Mouse (Mus musculus): Measurements from ENCODE around the gene Uhmk1. TPM values are rescaled to one million over a fixed set of nuclear protein-coding genes. Genes with fewer than 3 reads are reported as not detected.
A peak's percentile ranks its signal among the peaks of the same experiment; 100 is the strongest.

Gene Uhmk1
- polyA plus RNA-seq, 1 experiment from 2014 or later: 5.6 TPM

DNA sequence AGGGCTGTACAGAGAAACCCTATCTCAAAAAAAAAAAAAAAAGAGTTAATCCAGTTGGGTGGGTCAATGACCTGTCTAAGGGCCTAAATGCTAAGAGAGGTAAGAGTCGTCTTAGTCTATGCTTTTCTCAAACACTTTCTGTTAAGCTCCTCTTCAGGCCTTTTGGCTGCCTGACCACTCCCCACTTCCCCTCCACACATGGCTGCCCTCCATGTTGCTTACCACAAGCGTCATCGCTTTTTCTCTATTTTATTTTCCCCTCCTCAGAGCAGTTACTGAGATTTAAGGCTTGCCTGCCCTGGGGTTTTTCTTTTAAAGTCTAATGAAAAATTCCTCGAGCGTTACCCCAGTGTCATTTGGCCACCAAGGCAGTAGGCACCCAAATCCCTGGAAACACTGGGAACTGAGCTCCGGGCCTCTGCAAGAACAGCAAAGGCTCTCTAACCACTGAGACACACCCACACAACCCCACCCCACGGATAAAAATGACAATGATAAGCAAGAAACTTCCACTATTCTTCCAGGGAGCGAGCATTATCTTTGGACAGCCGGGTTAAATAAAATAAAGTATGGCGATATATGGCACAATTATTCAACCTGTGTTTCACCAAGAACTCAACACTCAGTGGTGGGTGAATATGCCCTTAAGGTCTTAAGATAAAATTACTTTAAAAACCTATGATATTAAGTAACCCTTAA lies 1.9 kb downstream of the Uhmk1 start:
- H3K4me2 ChIP-seq: peak overlapping the region; percentile 59
- no peaks in the 10 kb centered on the region for H3K9me3 ChIP-seq (replicated peaks)
- peak overlapping the region; percentile 41 for H3K9ac ChIP-seq
- H3K4me3 ChIP-seq (replicated peaks): peak overlapping the region; percentile 37
- no peak for DNase-seq
- 49% methylated on average over 10 of the region's 10 CpGs for WGBS (ENCODE audit: insufficient replicate concordance)
- peaks cover 35% of the 10 kb centered on the region for H3K36me3 ChIP-seq
- no peak for ATAC-seq (ENCODE audit: low read depth)
- no peaks in the 10 kb centered on the region; the same call in 1 of the 2 replicates for H3K27me3 ChIP-seq
- H3K27ac ChIP-seq: no peak overlapping the region
- peaks cover 12% of the 10 kb centered on the region for H3K4me1 ChIP-seq (replicated peaks)

- H3K27me3 ChIP-seq: no peaks in the 10 kb centered on the region
- no peak overlapping the region for H3K4me3 ChIP-seq (replicated peaks)
- H3K4me1 ChIP-seq (replicated peaks): no peaks in the 10 kb centered on the region
- peaks cover 77% of the 10 kb centered on the region for H3K36me3 ChIP-seq
- no peak for ATAC-seq (ENCODE audit: low read depth)
- DNase-seq: no peak
- H3K9me3 ChIP-seq (replicated peaks): peaks cover 8% of the 10 kb centered on the region; the same call in 1 of the 2 replicates
- H3K27ac ChIP-seq: no peak overlapping the region
- WGBS (ENCODE audit: insufficient replicate concordance): 85% methylated on average over 6 of the region's 6 CpGs
- H3K4me2 ChIP-seq: no peak overlapping the region
- H3K9ac ChIP-seq: no peak overlapping the region
Observed at GRCm38 (mm10) chr1:170206395-170206794, 8.8 kb downstream of the Uhmk1 start.

- Histone ChIP-seq H3K4me3 (replicated peaks) (no peak overlapping the region), H3K4me2 (no peak overlapping the region), H3K4me1 (replicated peaks) (no peaks in the 10 kb centered on the region), H3K9me3 (replicated peaks) (no peaks in the 10 kb centered on the region), H3K9ac (no peak overlapping the region), H3K27me3 (no peaks in the 10 kb centered on the region), H3K36me3 (peaks cover 76% of the 10 kb centered on the region), H3K27ac (no peak overlapping the region)
- whole genome bisulfite sequencing (ENCODE audit: insufficient replicate concordance): 81% methylated on average over 3 of the region's 3 CpGs
- ATAC-seq (ENCODE audit: low read depth): no peak
- no peak for DNase-seq
Observed at GRCm38 (mm10) chr1:170200379-170200778, 14.8 kb downstream of the Uhmk1 start.

GRCm38 (mm10) chr1:170196211-170196610 lies 19.0 kb downstream of the Uhmk1 start:
- Histone ChIP-seq H3K4me1 (replicated peaks) (no peaks in the 10 kb centered on the region), H3K4me3 (replicated peaks) (no peak overlapping the region), H3K27ac (no peak overlapping the region), H3K27me3 (no peaks in the 10 kb centered on the region), H3K9me3 (replicated peaks) (no peaks in the 10 kb centered on the region), H3K4me2 (no peak overlapping the region), H3K36me3 (peaks cover 80% of the 10 kb centered on the region), H3K9ac (no peak overlapping the region)
- 87% methylated on average over 8 of the region's 8 CpGs for WGBS (ENCODE audit: insufficient replicate concordance)
- DNase-seq: no peak
- ATAC-seq (ENCODE audit: low read depth): no peak

GRCm38 (mm10) chr1:170191925-170192324 lies 23.3 kb downstream of the Uhmk1 start:
- Histone ChIP-seq H3K36me3 (peaks cover 43% of the 10 kb centered on the region), H3K4me2 (no peak overlapping the region), H3K9me3 (replicated peaks) (no peaks in the 10 kb centered on the region), H3K27me3 (no peaks in the 10 kb centered on the region), H3K27ac (no peak overlapping the region), H3K9ac (no peak overlapping the region), H3K4me3 (replicated peaks) (no peak overlapping the region), H3K4me1 (replicated peaks) (peaks cover 5% of the 10 kb centered on the region; the same call in 1 of the 2 replicates)
- ATAC-seq (ENCODE audit: low read depth) (no peak), DNase-seq (no peak)
- 76% methylated on average over 1 of the region's 1 CpGs for WGBS (ENCODE audit: insufficient replicate concordance)

GRCm38 (mm10) chr1:170190225-170190624 lies 25.0 kb downstream of the Uhmk1 start:
- H3K4me1 ChIP-seq (replicated peaks): peaks cover 5% of the 10 kb centered on the region; the same call in 1 of the 2 replicates
- no peaks in the 10 kb centered on the region for H3K9me3 ChIP-seq (replicated peaks)
- ATAC-seq (ENCODE audit: low read depth) (no peak), DNase-seq (no peak)
- peaks cover 26% of the 10 kb centered on the region for H3K36me3 ChIP-seq
- no peak overlapping the region for H3K27ac ChIP-seq
- WGBS (ENCODE audit: insufficient replicate concordance): 56% methylated on average over 4 of the region's 4 CpGs
- H3K4me3 ChIP-seq (replicated peaks): no peak overlapping the region
- no peak overlapping the region for H3K4me2 ChIP-seq
- no peaks in the 10 kb centered on the region for H3K27me3 ChIP-seq
- H3K9ac ChIP-seq: no peak overlapping the region

DNA sequence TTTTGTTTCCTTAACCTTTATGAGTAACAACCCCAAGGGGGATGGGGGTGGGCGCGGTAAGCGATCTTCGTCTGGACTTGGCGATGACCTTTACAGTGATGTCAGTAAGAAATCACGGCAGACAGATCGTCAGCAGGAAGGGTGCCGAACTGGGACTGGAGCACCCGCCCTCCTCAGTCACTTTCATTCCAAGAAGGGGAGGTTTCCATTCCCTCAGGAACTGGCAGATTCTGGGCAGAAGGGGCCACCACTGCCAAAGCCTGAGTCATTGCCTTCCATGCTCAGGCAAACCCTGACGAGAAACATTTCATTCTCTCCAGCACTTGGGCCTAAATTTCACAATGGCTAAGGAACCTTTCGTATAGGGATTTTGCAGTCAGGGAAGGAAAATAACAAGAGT lies 26.6 kb downstream of the Uhmk1 start:
- 72% methylated on average over 11 of the region's 11 CpGs for WGBS (ENCODE audit: insufficient replicate concordance)

GRCm38 (mm10) chr1:170186531-170186930 lies 28.7 kb downstream of the Uhmk1 start:
- H3K9ac ChIP-seq: no peak overlapping the region
- 64% methylated on average over 5 of the region's 5 CpGs for whole genome bisulfite sequencing (ENCODE audit: insufficient replicate concordance)
- DNase-seq: no peak
- no peaks in the 10 kb centered on the region for H3K27me3 ChIP-seq
- ATAC-seq (ENCODE audit: low read depth): no peak
- H3K9me3 ChIP-seq (replicated peaks): no peaks in the 10 kb centered on the region
- no peak overlapping the region for H3K4me2 ChIP-seq
- peaks cover 5% of the 10 kb centered on the region; the same call in 1 of the 2 replicates for H3K4me1 ChIP-seq (replicated peaks)
- H3K4me3 ChIP-seq (replicated peaks): no peak overlapping the region
- H3K36me3 ChIP-seq: no peaks in the 10 kb centered on the region
- no peak overlapping the region for H3K27ac ChIP-seq

More for the DNA sequence above, 26.6 kb downstream of the Uhmk1 start:
- no peak for ATAC-seq (ENCODE audit: low read depth)
- H3K27me3 ChIP-seq: no peaks in the 10 kb centered on the region
- peaks cover 5% of the 10 kb centered on the region; the same call in 1 of the 2 replicates for H3K4me1 ChIP-seq (replicated peaks)
- H3K4me2 ChIP-seq: no peak overlapping the region
- H3K9me3 ChIP-seq (replicated peaks): no peaks in the 10 kb centered on the region
- H3K27ac ChIP-seq: no peak overlapping the region
- DNase-seq: no peak
- peaks cover 12% of the 10 kb centered on the region for H3K36me3 ChIP-seq
- H3K4me3 ChIP-seq (replicated peaks): no peak overlapping the region
- H3K9ac ChIP-seq: no peak overlapping the region

DNA sequence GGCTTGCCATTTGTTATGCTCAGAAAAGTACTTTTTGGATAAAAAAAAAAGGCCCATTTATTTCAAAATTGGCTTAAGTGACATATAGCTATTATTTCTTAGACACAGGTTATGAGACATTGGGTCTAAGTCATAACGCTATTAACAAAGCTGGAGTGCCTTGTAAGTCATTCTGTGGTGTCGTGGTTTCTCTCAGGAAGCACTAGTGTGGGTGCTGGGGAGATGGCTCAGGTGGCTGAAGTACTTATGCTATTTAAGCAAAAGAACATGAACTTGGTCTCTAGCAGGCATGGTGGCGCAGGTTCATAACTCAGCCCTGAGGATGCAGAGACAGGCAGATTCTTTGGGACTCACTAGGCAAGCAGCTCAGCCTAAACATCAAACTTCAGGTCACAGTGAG lies 30.1 kb downstream of the Uhmk1 start:
- DNase-seq (no peak), ATAC-seq (ENCODE audit: low read depth) (no peak)
- Histone ChIP-seq H3K9me3 (replicated peaks) (no peaks in the 10 kb centered on the region), H3K4me1 (replicated peaks) (no peaks in the 10 kb centered on the region), H3K27me3 (no peaks in the 10 kb centered on the region), H3K27ac (no peak overlapping the region), H3K9ac (no peak overlapping the region), H3K36me3 (no peaks in the 10 kb centered on the region), H3K4me3 (replicated peaks) (no peak overlapping the region), H3K4me2 (no peak overlapping the region)
- WGBS (ENCODE audit: insufficient replicate concordance): 47% methylated on average over 3 of the region's 3 CpGs

- Histone ChIP-seq H3K9ac (no peak overlapping the region), H3K27me3 (no peaks in the 10 kb centered on the region), H3K4me1 (replicated peaks) (peaks cover 1% of the 10 kb centered on the region), H3K27ac (no peak overlapping the region), H3K4me2 (no peak overlapping the region), H3K4me3 (replicated peaks) (no peak overlapping the region), H3K9me3 (replicated peaks) (no peaks in the 10 kb centered on the region), H3K36me3 (no peaks in the 10 kb centered on the region)
- DNase-seq (no peak), ATAC-seq (ENCODE audit: low read depth) (no peak)
Observed at GRCm38 (mm10) chr1:170182706-170183105, 32.5 kb downstream of the Uhmk1 start.

DNA sequence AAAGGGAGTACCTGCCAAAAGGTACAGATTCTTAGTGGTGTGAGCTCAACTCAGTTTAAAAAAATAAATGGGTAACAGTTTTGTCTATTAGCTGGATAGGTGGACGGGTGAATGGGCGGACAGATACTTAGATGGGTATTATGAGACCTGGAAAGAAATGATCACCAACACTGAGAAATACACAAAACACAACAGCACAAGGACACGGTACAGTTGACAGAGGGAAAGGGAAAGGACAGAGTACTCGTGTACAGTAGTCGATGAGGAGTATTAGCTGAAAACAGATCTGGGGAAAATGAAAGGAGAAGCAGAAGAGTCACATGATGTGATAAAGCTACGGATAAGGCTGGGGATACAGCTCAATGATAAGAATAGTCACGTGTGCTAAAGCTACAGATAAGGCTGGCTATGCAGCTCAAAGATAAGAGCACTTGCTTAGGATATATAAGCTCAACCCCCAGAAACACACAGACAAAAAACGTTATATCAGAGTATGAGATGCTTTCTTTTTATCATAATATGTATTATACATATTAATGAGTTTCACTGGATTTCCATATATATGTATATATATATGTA lies 38.4 kb downstream of the Uhmk1 start:
- ATAC-seq (ENCODE audit: low read depth) (no peak; the same call in 1 of the 2 replicates), DNase-seq (peak; percentile 14)
- peak overlapping the region; percentile 95 for H3K27ac ChIP-seq
- no peak overlapping the region for H3K9ac ChIP-seq
- H3K4me2 ChIP-seq: peak overlapping the region; percentile 87
- peaks cover 41% of the 10 kb centered on the region for H3K4me1 ChIP-seq (replicated peaks)
- H3K36me3 ChIP-seq: no peaks in the 10 kb centered on the region
- 0 out of 2 replicates have a peak overlapping the region, but pooled peaks have one; percentile 5 for H3K4me3 ChIP-seq (replicated peaks)
- WGBS (ENCODE audit: insufficient replicate concordance): 32% methylated on average over 8 of the region's 8 CpGs
- H3K27me3 ChIP-seq: no peaks in the 10 kb centered on the region
- no peaks in the 10 kb centered on the region for H3K9me3 ChIP-seq (replicated peaks)

GRCm38 (mm10) chr1:170175848-170176247 lies 39.3 kb downstream of the Uhmk1 start:
- ATAC-seq (ENCODE audit: low read depth): no peak
- H3K4me3 ChIP-seq (replicated peaks): 0 out of 2 replicates have a peak overlapping the region, but pooled peaks have one; percentile 5

More at GRCm38 (mm10) chr1:170175848-170176247, 39.3 kb downstream of the Uhmk1 start:
- H3K36me3 ChIP-seq: no peaks in the 10 kb centered on the region
- peak overlapping the region; percentile 78; the same call in 1 of the 2 replicates for H3K9ac ChIP-seq
- DNase-seq: no peak
- no peaks in the 10 kb centered on the region for H3K9me3 ChIP-seq (replicated peaks)
- peaks cover 41% of the 10 kb centered on the region for H3K4me1 ChIP-seq (replicated peaks)
- WGBS (ENCODE audit: insufficient replicate concordance): 26% methylated on average over 6 of the region's 6 CpGs
- H3K27ac ChIP-seq: peak overlapping the region; percentile 95
- H3K27me3 ChIP-seq: no peaks in the 10 kb centered on the region
- peak overlapping the region; percentile 87 for H3K4me2 ChIP-seq
